Mouse (Mus musculus): ENCODE measurements around the gene Zer1.

Gene Zer1

DNA sequence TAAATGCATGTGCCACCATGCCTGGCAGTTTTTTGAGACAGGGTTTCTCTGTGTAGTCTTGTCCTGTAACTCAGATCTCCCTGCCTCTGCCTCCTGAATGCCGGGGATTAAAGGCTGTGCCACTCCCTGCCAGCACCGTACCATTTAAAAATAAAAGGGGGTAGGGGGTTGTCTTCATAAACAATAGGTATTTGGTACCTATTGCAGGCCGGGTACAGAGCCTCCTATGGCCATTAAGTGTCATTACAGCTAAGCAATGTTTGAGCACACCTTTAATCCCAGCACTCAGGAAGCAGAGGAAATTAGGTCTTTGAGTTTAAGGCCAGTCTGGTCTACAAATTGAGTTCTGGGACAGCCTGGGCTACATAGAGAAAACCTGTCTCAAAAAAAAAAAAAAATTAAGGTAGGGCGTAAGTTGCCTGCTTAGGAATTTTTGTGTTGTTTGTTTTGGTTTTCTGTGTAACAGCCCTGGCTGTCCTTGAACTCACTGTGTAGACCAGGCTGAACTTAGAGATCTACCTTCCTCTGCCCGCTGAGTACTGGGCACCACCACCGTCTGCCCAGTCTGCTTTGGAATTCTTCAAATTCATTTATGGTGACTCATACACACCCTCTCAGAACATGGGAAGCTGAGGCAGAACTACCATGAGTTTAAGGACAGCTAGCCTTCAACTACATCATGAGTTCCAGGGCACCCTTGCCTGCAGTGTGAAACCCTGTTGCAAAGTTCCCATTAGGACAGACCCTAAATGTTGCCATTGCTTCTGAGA lies 72.2 kb downstream of the Zer1 start:
- no peak for DNase-seq (ENCODE audit: low read depth)

DNA sequence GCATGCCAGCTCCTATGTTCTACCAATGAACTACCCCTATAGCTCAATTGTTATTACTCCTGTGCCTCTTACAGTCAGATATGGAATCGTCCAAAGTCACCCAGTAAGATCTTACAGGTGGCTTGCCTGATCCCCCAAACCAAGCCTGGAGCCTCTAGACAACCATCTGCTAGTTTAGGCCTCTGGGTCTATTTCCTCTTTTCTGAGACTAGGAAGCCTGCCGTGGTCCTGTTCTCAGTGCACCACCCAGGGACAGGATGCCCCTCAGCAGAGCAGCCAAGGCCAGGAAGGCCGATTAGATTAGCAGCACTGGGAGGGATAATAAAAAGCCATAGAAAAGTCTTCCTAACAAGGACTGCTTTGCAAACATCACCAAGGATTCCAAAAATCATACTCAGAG lies 74.6 kb downstream of the Zer1 start:
- no peak for DNase-seq (ENCODE audit: low read depth)

DNA sequence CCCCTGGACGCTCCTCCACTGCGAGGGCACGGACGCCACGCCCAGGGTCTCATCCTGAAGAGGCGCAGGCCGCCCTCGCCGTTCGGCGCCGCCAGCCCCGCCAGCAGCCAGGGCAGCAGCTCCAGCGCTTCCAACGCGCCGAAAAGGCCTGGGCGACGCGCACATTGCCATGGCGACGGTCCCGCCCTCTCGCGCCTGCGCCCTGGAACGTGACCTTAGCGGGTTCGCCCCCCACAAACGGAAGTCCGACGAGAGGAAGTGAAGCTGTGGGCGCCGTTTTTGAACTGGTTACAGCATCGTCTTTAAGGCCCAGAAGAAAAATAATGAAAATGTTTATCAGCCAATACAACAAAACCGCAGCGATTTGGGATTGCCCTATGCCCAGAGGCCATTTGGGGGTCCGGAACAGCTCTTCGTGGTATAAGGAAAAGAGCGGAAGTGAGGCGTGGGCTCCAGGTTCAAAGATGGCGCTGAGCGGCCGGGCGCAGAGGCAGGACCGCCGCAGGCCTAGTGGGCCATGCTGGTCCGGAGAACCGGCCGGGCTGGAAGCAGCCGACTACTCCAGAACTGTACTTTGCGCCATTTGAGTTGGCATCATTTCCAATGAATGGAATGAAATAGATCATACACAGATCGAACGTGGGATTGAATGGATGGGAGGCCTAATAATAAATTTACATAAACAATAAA lies 75.5 kb downstream of the Zer1 start, which contains the start of gene Wdr34:
Gene Wdr34, minus strand, starts transcription at position 183 of the 690 bp plus-strand sequence.
- peak; percentile 97 for DNase-seq (ENCODE audit: low read depth)

DNA sequence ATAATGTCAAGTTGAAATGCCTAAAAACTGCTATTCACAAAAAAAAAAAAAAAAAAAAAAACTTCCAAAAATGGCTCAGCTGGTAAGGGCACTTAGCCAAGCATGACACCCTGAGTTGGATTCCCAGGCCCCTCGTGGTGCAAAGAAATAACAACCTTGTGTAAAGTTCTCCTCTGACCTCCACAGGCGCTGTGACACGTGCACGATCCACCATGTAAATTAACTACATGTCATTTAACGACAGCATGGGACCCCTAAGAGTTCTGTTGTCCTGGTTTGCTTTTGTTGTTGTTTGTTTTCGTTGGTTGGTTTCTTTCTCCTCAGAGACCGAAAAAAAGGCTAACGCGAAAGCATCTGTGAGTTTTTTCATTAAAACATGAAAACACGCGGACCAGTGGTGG lies 76.3 kb downstream of the Zer1 start:
- DNase-seq (ENCODE audit: low read depth), result no peak

Measured in c-Kit-positive CD71-negative TER-119-negative erythroid progenitor cells, embryonic 14.5 days (primary cell).